Mouse (Mus musculus): ENCODE measurements around the gene Mrgprd. TPM values are rescaled to one million over a fixed set of nuclear protein-coding genes. Genes with fewer than 3 reads are reported as not detected.

The Mrgprd gene
- total and polyA plus RNA-seq, 3 experiments, result not detected

DNA sequence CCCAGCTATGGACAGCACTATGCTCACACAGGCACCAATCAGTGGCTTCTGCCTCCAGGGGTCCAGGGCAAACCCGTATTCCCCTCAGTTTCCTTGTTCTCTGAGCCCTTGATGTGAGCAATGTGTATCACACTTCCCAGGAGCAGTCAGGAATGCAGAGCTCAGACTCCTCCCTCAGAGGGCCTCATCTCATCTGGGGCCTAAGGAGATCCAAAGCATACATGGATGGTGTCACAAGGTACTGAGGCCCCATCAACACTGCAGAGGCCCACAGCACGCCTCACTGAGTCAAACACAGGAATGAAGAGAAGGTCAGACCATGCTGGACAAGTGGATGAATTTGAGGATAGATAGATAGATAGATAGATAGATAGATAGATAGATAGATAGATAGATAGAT lies 21.9 kb upstream of the Mrgprd start:
- Histone ChIP-seq H3K36me3 (replicated peaks in 1 of 2; ENCODE audit: control insufficient read depth in 1 of 2, insufficient read depth in 1 of 2, low read length in 1 of 2) (no peaks in the 10 kb centered on the region), H3K27ac (ENCODE audit: insufficient read depth, low read depth) (no peak overlapping the region), H3K9ac (ENCODE audit: insufficient read depth, low read depth) (no peak overlapping the region), H3K4me1 (ENCODE audit: control insufficient read depth in 1 of 2, insufficient read depth in 2 of 2) (no peaks in the 10 kb centered on the region), H3K27me3 (replicated peaks) (peaks cover 82% of the 10 kb centered on the region), H3K79me2 (replicated peaks; ENCODE audit: control insufficient read depth, extremely low read depth, insufficient read depth, poor library complexity, severe bottlenecking) (no peaks in the 10 kb centered on the region), H3K4me2 (ENCODE audit: insufficient read depth, low read depth, poor library complexity, severe bottlenecking) (no peak overlapping the region), H3K4me3 (replicated peaks in 1 of 3; ENCODE audit: low read depth in 2 of 3, low read length in 2 of 3, poor library complexity in 1 of 3) (no peak overlapping the region), H3K9me3 (replicated peaks; ENCODE audit: low read length) (no peaks in the 10 kb centered on the region)
- TF ChIP-seq JUND (conservative IDR thresholded peaks at IDR 0.05; ENCODE audit: low read depth, low read length) (no peak), ETS1 (conservative IDR thresholded peaks at IDR 0.05; ENCODE audit: low read depth, low read length) (no peak), POLR2AphosphoS2 (IDR thresholded peaks at IDR 0.05; ENCODE audit: low read depth, low read length) (no peak), KAT2A (IDR thresholded peaks at IDR 0.05; ENCODE audit: insufficient replicate concordance, low read length) (no peak), MXI1 (IDR thresholded peaks at IDR 0.05; ENCODE audit: low read depth, low read length) (no peak), CHD2 (IDR thresholded peaks at IDR 0.05; ENCODE audit: low read length) (no peak), ZKSCAN1 (IDR thresholded peaks at IDR 0.05; ENCODE audit: borderline replicate concordance, low read depth, low read length) (no peak), PAX5 (IDR thresholded peaks at IDR 0.05; ENCODE audit: low read length) (no peak), ZC3H11A (IDR thresholded peaks at IDR 0.05; ENCODE audit: low read depth, low read length) (no peak), EP300 (IDR thresholded peaks at IDR 0.05; ENCODE audit: low read length) (no peak), NELFE (IDR thresholded peaks at IDR 0.05; ENCODE audit: low read depth, low read length) (no peak), IRF4 (IDR thresholded peaks at IDR 0.05; ENCODE audit: low read depth, low read length) (no peak)
- no peak for DNase-seq (ENCODE audit: extremely low read depth)
- in situ Hi-C loops (cut with MboI; ENCODE audit: low pct_ligation_motif_present, low pct_unique_long_range_greater_than_20kb, low sequenced_read_pairs) (no loop called here), dilution Hi-C loops (cut with MboI; ENCODE audit: extremely low pct_ligation_motif_present, extremely low pct_unique_long_range_greater_than_20kb, low sequenced_read_pairs) (no loop called here)

- no peak for DNase-seq (ENCODE audit: extremely low read depth)
- Histone ChIP-seq H3K9me3 (replicated peaks; ENCODE audit: low read length) (no peaks in the 10 kb centered on the region), H3K36me3 (replicated peaks in 1 of 2; ENCODE audit: control insufficient read depth in 1 of 2, insufficient read depth in 1 of 2, low read length in 1 of 2) (no peaks in the 10 kb centered on the region), H3K79me2 (replicated peaks; ENCODE audit: control insufficient read depth, extremely low read depth, insufficient read depth, poor library complexity, severe bottlenecking) (no peaks in the 10 kb centered on the region), H3K27me3 (replicated peaks) (peaks cover 82% of the 10 kb centered on the region), H3K4me1 (ENCODE audit: control insufficient read depth in 1 of 2, insufficient read depth in 2 of 2) (no peaks in the 10 kb centered on the region), H3K27ac (ENCODE audit: insufficient read depth, low read depth) (no peak overlapping the region), H3K9ac (ENCODE audit: insufficient read depth, low read depth) (no peak overlapping the region), H3K4me3 (replicated peaks in 1 of 3; ENCODE audit: low read depth in 2 of 3, low read length in 2 of 3, poor library complexity in 1 of 3) (no peak overlapping the region), H3K4me2 (ENCODE audit: insufficient read depth, low read depth, poor library complexity, severe bottlenecking) (no peak overlapping the region)
- TF ChIP-seq SMC3 (IDR thresholded peaks at IDR 0.05; ENCODE audit: low read depth, low read length), result peak; percentile 64
- TF ChIP-seq UBTF (IDR thresholded peaks at IDR 0.05; ENCODE audit: low read depth, low read length), result no peak
- no peak for TF ChIP-seq SIN3A (IDR thresholded peaks at IDR 0.05; ENCODE audit: low read length)
- peak; percentile 30 to 57; a peak in 3 of 4 replicates for TF ChIP-seq CTCF (conservative IDR thresholded peaks at IDR 0.05 in 1 of 2, IDR thresholded peaks at IDR 0.05 in 1 of 2; ENCODE audit: low read depth in 2 of 2, low read length in 2 of 2)
- TF ChIP-seq RAD21 (IDR thresholded peaks at IDR 0.05; ENCODE audit: low read depth, low read length), result peak; percentile 33
- no peak for TF ChIP-seq TBP (conservative IDR thresholded peaks at IDR 0.05; ENCODE audit: low read depth, low read length)
- TF ChIP-seq MYC (IDR thresholded peaks at IDR 0.05; ENCODE audit: low read depth, low read length), result no peak
- TF ChIP-seq MXI1 (IDR thresholded peaks at IDR 0.05; ENCODE audit: low read depth, low read length), result no peak
- no peak for TF ChIP-seq TCF12 (IDR thresholded peaks at IDR 0.05; ENCODE audit: low read depth, low read length)
- TF ChIP-seq JUND (conservative IDR thresholded peaks at IDR 0.05; ENCODE audit: low read depth, low read length), result no peak
- no peak for TF ChIP-seq MEF2A (IDR thresholded peaks at IDR 0.05; ENCODE audit: borderline replicate concordance, low read depth, low read length)
- peak; percentile 57 for TF ChIP-seq BHLHE40 (IDR thresholded peaks at IDR 0.05; ENCODE audit: low read depth, low read length)
- in situ Hi-C loops (cut with MboI; ENCODE audit: low pct_ligation_motif_present, low pct_unique_long_range_greater_than_20kb, low sequenced_read_pairs), result no loop called here
- dilution Hi-C loops (cut with MboI; ENCODE audit: extremely low pct_ligation_motif_present, extremely low pct_unique_long_range_greater_than_20kb, low sequenced_read_pairs), result no loop called here
Observed at GRCm38 (mm10) chr7:145293859-145294258, 20.8 kb upstream of the Mrgprd start.
